Mouse (Mus musculus): ENCODE results near the gene Spry2. TPM values are rescaled to one million over a fixed set of nuclear protein-coding genes. Genes with fewer than 3 reads are reported as not detected.

Spry2 gene
- polyA plus RNA-seq, 1 experiment = 39.8 TPM

GRCm38 (mm10) chr14:105865381-105865938 lies 31.2 kb downstream of the Spry2 start:
- H3K27ac ChIP-seq (ENCODE audit: insufficient read depth, low read length) = no peak overlapping the region
- TF ChIP-seq CTCF (IDR thresholded peaks at IDR 0.05; ENCODE audit: borderline replicate concordance, insufficient read depth, low read depth, low read length) (no peak), POLR2A (IDR thresholded peaks at IDR 0.05; ENCODE audit: borderline replicate concordance, insufficient read depth, low read length) (no peak)
- no peaks in the 10 kb centered on the region for H3K27me3 ChIP-seq (ENCODE audit: control insufficient read depth, insufficient read depth, low read length)
- DNase-seq = no peak
- 95% methylated on average over 5 of the region's 5 CpGs for WGBS
- no peak overlapping the region for H3K4me3 ChIP-seq (replicated peaks; ENCODE audit: insufficient read depth, low read depth, low read length)
- H3K4me1 ChIP-seq (ENCODE audit: control insufficient read depth, insufficient read depth, low read length) = no peaks in the 10 kb centered on the region

DNA sequence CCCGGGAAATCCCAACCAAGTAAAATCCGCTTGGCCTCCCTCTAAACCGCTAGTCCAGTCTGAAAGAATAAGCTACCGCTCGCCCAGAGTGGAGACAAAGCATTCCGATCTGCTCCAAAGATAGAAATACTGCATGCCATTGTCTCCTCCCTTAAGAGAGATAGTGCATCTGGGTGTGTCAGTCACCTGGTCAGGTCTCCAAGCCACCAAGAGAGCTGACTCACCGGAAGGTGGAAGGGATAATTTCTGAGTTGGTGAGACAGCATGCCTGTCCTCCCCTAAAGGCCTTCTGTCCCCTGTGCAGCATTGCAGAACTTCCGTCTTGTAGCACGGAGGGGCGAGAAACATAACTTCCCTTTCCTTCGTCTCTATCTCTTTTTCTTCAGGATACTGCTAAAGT lies 34.4 kb downstream of the Spry2 start:
- no peaks in the 10 kb centered on the region for H3K27me3 ChIP-seq (ENCODE audit: control insufficient read depth, insufficient read depth, low read length)
- H3K4me1 ChIP-seq (ENCODE audit: control insufficient read depth, insufficient read depth, low read length) = no peaks in the 10 kb centered on the region
- no peak overlapping the region for H3K4me3 ChIP-seq (replicated peaks; ENCODE audit: insufficient read depth, low read depth, low read length)
- no peak overlapping the region for H3K27ac ChIP-seq (ENCODE audit: insufficient read depth, low read length)
- TF ChIP-seq POLR2A (IDR thresholded peaks at IDR 0.05; ENCODE audit: borderline replicate concordance, insufficient read depth, low read length) = no peak
- no peak for TF ChIP-seq CTCF (IDR thresholded peaks at IDR 0.05; ENCODE audit: borderline replicate concordance, insufficient read depth, low read depth, low read length)
- 82% methylated on average over 11 of the region's 11 CpGs for WGBS
- DNase-seq = no peak

DNA sequence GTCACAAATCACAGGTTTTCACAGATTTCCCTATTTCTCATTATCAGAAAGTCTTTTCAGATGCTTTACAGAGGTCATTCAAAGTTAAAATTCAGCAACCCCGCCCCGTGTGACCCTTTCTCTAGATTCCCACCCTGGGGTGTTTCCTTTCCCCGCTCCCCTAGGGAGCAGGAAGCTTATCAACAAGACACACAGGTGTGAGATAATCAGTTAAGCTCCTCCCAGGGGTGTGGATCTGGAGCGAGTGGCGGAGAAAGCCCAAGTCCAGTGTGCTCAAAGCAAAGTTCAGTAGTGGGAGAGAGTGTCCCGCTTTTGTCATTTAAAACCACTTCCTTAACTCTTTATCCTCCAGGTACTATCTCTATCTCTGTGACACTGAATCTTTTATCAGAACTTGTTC lies 35.7 kb downstream of the Spry2 start:
- WGBS = 75% methylated on average over 6 of the region's 6 CpGs
- TF ChIP-seq CTCF (IDR thresholded peaks at IDR 0.05; ENCODE audit: borderline replicate concordance, insufficient read depth, low read depth, low read length) = no peak
- TF ChIP-seq POLR2A (IDR thresholded peaks at IDR 0.05; ENCODE audit: borderline replicate concordance, insufficient read depth, low read length) = no peak

DNA sequence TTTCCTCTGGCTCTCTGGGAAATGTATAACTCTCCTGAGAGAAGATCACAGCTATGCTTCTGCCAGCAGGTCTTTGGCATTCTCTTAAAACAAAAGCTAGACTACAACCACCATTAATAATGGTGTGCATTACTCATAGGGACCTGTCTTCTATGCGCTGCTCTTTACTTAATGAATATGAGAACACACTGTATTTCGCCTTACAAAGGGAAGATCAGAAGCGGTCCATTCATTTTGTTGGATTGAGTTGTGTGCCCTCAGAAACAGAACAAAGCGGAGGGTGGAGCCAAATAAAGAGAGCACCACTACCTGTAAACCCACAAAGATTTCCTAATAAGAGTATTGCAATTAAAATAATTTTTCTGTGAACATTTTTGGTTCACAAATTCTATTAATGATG lies 36.3 kb downstream of the Spry2 start:
- no peaks in the 10 kb centered on the region for H3K27me3 ChIP-seq (ENCODE audit: control insufficient read depth, insufficient read depth, low read length)
- no peaks in the 10 kb centered on the region for H3K4me1 ChIP-seq (ENCODE audit: control insufficient read depth, insufficient read depth, low read length)
- no peak overlapping the region for H3K27ac ChIP-seq (ENCODE audit: insufficient read depth, low read length)
- TF ChIP-seq POLR2A (IDR thresholded peaks at IDR 0.05; ENCODE audit: borderline replicate concordance, insufficient read depth, low read length) (no peak), CTCF (IDR thresholded peaks at IDR 0.05; ENCODE audit: borderline replicate concordance, insufficient read depth, low read depth, low read length) (no peak)
- DNase-seq = no peak
- WGBS = 96% methylated on average over 4 of the region's 4 CpGs
- no peak overlapping the region for H3K4me3 ChIP-seq (replicated peaks; ENCODE audit: insufficient read depth, low read depth, low read length)

More for the DNA sequence above, 35.7 kb downstream of the Spry2 start:
- no peak overlapping the region for H3K27ac ChIP-seq (ENCODE audit: insufficient read depth, low read length)
- H3K27me3 ChIP-seq (ENCODE audit: control insufficient read depth, insufficient read depth, low read length) = no peaks in the 10 kb centered on the region
- no peaks in the 10 kb centered on the region for H3K4me1 ChIP-seq (ENCODE audit: control insufficient read depth, insufficient read depth, low read length)
- no peak overlapping the region for H3K4me3 ChIP-seq (replicated peaks; ENCODE audit: insufficient read depth, low read depth, low read length)
- DNase-seq = no peak

DNA sequence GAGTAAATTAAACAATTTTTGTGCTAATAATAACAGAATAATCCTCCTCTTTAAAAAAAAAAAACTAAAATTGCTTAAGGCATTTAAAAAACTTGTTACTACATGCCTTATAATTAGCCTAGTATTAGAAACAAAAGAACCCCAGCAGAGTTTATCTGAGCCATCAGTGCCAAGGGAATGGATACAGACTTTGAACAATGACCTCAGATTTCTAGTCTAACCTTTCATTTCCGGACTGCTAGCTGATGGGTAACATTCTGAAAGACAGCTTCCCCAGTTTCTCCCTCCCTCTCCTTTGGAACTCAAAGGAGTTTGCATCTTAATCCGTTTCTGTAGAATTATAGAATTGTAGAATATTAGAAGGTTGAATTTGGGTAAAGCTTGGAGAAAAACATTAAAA lies 36.7 kb downstream of the Spry2 start:
- no peak overlapping the region for H3K27ac ChIP-seq (ENCODE audit: insufficient read depth, low read length)
- TF ChIP-seq CTCF (IDR thresholded peaks at IDR 0.05; ENCODE audit: borderline replicate concordance, insufficient read depth, low read depth, low read length) (no peak), POLR2A (IDR thresholded peaks at IDR 0.05; ENCODE audit: borderline replicate concordance, insufficient read depth, low read length) (no peak)
- no peak overlapping the region for H3K4me3 ChIP-seq (replicated peaks; ENCODE audit: insufficient read depth, low read depth, low read length)
- 44% methylated on average over 2 of the region's 2 CpGs for WGBS
- DNase-seq = no peak
- H3K27me3 ChIP-seq (ENCODE audit: control insufficient read depth, insufficient read depth, low read length) = no peaks in the 10 kb centered on the region
- no peaks in the 10 kb centered on the region for H3K4me1 ChIP-seq (ENCODE audit: control insufficient read depth, insufficient read depth, low read length)

GRCm38 (mm10) chr14:105859368-105859767 lies 37.3 kb downstream of the Spry2 start:
- Histone ChIP-seq H3K4me1 (ENCODE audit: control insufficient read depth, insufficient read depth, low read length) (no peaks in the 10 kb centered on the region), H3K27me3 (ENCODE audit: control insufficient read depth, insufficient read depth, low read length) (no peaks in the 10 kb centered on the region), H3K4me3 (replicated peaks; ENCODE audit: insufficient read depth, low read depth, low read length) (no peak overlapping the region), H3K27ac (ENCODE audit: insufficient read depth, low read length) (no peak overlapping the region)
- DNase-seq = no peak
- TF ChIP-seq CTCF (IDR thresholded peaks at IDR 0.05; ENCODE audit: borderline replicate concordance, insufficient read depth, low read depth, low read length) = no peak
- no peak for TF ChIP-seq POLR2A (IDR thresholded peaks at IDR 0.05; ENCODE audit: borderline replicate concordance, insufficient read depth, low read length)
- WGBS = 48% methylated on average over 4 of the region's 4 CpGs

GRCm38 (mm10) chr14:105858935-105859334 lies 37.7 kb downstream of the Spry2 start:
- Histone ChIP-seq H3K4me3 (replicated peaks; ENCODE audit: insufficient read depth, low read depth, low read length) (no peak overlapping the region), H3K4me1 (ENCODE audit: control insufficient read depth, insufficient read depth, low read length) (no peaks in the 10 kb centered on the region), H3K27me3 (ENCODE audit: control insufficient read depth, insufficient read depth, low read length) (no peaks in the 10 kb centered on the region), H3K27ac (ENCODE audit: insufficient read depth, low read length) (no peak overlapping the region)
- no peak for DNase-seq
- WGBS = 60% methylated on average over 5 of the region's 5 CpGs
- no peak for TF ChIP-seq CTCF (IDR thresholded peaks at IDR 0.05; ENCODE audit: borderline replicate concordance, insufficient read depth, low read depth, low read length)
- no peak for TF ChIP-seq POLR2A (IDR thresholded peaks at IDR 0.05; ENCODE audit: borderline replicate concordance, insufficient read depth, low read length)

- no peak overlapping the region for H3K27ac ChIP-seq (ENCODE audit: insufficient read depth, low read length)
- H3K27me3 ChIP-seq (ENCODE audit: control insufficient read depth, insufficient read depth, low read length) = no peaks in the 10 kb centered on the region
- 41% methylated on average over 7 of the region's 7 CpGs for WGBS
- H3K4me1 ChIP-seq (ENCODE audit: control insufficient read depth, insufficient read depth, low read length) = no peaks in the 10 kb centered on the region
- H3K4me3 ChIP-seq (replicated peaks; ENCODE audit: insufficient read depth, low read depth, low read length) = no peak overlapping the region
- no peak for TF ChIP-seq CTCF (IDR thresholded peaks at IDR 0.05; ENCODE audit: borderline replicate concordance, insufficient read depth, low read depth, low read length)
- no peak for TF ChIP-seq POLR2A (IDR thresholded peaks at IDR 0.05; ENCODE audit: borderline replicate concordance, insufficient read depth, low read length)
- no peak for DNase-seq
These were observed 45.1 kb downstream of the Spry2 start for GRCm38 (mm10) chr14:105851359-105852067.

Other genes with a start within 250 kb of the Spry2 start
- not detected in 2 replicates for gene Trim52, start 209.4 kb upstream of the Spry2 start, polyA plus RNA-seq (2012; rRNA removed)

All from cerebellum, adult 2 months (tissue).